Mouse (Mus musculus): ENCODE data around the gene Smurf1.
A peak's percentile ranks its signal among the peaks of the same experiment; 100 is the strongest.

Smurf1 gene

DNA sequence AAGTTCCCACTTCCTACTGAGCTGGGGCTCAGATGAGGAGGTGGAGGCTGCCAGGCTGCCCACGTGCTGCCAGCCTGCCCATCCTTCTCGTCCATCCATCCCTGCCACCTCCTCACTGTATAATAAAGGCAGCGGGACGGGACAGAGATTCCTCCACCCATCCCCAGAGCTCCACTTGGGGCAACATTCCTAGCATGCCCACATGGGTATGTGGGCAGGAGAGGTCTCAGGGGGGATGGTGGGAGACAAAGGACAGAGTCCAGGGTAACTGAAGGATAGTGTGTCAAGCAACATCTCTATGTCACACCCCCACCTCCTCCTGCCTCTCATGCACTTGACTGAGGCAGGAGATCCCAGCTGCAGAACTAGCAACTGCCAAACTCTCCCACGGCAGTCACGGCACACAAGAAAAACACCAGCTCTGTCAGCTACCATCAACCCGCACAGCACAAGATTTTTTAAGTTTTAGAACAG, 51.2 kb downstream of the Smurf1 start:
- no peak for DNase-seq (ENCODE audit: low spot score)

DNA sequence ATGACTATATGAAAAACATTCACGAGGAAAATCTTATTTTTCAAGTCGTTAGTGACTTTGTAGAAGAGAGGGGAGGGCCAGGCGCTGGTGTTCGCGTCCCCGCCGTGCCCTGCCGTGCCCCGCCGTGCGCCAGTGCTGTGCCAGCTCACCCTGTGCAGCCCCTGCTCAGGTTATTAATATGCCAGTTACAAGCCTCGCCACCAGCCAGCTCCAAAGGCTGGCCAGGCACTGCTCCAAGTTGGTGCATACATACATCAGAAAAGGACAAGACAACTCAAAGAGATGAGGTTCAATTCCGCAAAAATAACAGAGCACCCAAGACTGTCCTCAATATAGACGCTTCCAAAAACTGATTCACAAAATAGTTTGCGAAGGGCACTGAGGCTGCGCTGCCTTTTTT, 51.7 kb downstream of the Smurf1 start:
- DNase-seq (ENCODE audit: low spot score), result no peak

GRCm38 (mm10) chr5:144913361-144913760, 52.3 kb downstream of the Smurf1 start:
- no peak for DNase-seq (ENCODE audit: low spot score)

DNA sequence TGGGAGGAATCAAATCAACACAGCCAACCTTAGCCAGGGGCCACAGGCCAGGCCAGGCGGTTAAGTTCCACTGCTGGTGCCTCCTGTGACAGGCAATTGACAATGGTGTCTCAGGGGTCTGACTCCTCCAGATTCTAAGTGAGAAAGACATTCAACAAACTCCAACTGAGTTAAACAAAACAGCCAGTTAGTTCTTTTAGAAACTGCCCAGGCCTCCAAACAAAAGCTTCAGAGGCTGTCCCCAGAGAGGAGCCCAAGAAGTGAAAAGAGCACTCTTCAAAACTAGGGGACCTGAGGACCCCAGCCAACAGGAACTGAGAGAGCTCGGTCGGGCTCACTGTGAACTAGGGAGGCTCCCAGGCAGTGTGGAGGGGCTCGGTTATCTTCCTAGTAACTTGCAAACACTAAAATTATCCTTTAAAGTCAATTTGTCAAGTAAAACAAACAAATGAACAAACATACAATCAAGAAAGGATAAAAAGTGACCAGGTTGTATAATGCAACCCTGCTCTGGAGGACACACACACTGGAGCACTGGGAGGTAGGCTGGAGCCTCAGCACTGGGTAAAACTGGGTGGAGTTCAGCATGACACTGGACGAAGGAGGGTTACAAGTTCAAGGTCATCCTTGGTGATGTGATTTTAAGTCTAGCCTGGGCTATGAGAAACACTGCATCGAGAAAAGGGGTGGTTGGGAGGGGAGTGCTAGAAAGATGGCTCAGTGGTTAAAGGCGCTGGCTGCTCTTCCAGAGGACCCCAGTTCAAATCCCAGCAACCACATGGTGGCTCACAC, 52.9 kb downstream of the Smurf1 start:
- no peak for DNase-seq (ENCODE audit: low spot score)

GRCm38 (mm10) chr5:144909521-144909920, 56.1 kb downstream of the Smurf1 start:
- no peak for DNase-seq (ENCODE audit: low spot score)

DNA sequence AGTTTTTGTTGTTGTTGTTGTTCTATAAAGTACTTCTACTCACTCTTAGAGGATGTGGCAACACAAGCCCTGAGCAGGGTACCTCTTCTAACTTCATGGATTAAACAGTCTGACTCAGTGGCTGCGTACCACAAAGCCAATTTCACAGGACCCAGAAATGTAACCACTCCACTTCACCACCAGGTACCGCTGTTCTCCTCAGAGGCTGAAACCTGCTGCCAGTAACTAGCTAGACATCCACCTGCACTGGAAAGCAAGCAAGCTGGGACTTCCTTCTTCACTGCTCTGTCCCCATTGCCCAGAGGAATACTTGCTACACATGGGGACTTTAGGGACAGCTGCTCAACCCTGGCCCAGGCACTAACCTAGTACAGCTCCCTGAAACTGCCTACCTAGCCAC, 58.1 kb downstream of the Smurf1 start:
- DNase-seq (ENCODE audit: low spot score), result peak; percentile 46

DNA sequence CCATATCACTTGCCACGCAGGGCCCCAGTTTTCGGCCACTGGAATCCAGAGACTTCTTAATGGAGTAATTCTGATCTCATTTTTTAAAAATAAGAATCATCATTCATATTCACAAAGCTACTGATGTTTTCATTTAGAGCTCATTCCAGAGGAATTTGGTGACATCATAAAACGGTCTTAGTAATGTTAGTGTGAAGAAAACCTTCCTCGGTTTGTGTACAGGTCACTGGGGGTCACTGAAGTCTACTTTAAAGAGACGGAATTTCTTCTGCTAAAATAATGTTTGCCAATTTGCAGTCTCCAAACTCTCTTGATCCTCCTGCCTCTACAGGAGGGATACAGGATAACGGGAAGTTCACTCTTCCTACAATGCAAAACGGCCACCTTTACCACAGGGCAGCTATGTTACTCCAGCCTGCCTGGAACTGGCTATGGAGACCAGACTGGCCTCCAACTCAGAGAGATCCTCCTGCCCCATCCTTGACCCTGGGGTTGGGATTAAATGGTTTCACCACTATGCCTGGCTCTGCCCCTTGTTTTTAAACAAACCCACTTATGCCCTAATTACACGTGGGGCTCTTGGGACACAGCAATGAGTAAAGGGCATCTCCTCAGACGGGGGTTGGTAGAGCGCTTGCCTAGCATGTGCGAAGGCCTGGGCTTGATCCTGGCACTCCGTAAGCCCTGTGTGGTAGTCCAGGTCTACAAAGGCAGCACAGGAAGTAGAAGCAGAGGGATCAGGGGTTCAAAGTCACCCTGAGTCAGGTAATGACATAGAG, 61.1 kb downstream of the Smurf1 start:
- DNase-seq (ENCODE audit: low spot score), result no peak

DNA sequence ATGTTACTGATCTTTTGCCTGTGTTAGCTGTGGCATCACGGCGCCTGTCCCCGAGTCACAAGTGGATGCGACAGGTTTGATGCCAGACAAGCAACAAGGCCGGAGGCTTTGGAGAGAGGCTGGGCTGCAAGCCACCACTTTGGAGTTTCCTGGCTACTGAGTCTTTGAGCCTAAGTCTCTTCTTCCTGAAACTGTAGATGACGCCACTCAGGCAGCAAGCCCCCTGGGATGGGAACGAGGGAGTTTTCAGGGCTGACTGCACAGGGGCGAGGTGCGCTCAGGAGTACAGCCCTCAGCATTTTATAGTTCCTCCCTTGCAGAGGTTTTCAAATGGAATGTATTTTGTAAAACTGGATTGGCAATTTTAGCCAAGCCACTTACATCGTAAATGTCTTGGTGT, 63.9 kb downstream of the Smurf1 start:
- DNase-seq (ENCODE audit: low spot score), result no peak

- no peak for DNase-seq (ENCODE audit: low spot score)
These were observed 64.6 kb downstream of the Smurf1 start for GRCm38 (mm10) chr5:144901035-144901434.

DNA sequence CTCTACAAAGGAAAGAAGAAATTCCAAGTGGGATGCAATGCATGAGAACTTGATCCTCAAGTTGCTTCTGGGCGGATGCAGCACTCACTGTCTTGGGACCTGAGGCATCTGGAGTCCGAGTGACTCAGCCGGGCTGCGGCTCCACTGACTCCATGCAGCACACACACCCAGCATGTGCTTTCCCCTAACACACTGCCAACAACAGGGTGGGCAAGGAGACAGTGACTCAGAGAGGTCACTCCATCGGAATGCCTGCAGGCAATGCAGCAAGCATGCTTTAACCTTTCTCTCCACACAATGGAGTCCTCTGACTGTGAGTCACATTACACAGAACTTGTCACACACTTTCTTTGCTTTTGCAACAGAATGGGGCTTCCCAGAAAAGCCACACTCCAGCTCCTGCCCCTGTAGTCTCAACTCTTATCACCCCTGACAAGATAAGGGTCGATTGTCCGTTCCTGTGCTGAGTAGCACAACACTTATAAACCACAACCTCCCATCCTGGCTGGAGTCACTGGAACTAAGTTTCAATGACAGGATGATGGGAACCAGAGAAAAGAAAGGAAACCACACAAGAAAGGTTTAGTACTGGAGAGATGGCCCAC, 67.1 kb downstream of the Smurf1 start:
- no peak for DNase-seq (ENCODE audit: low spot score)

GRCm38 (mm10) chr5:144897881-144898280, 67.8 kb downstream of the Smurf1 start:
- DNase-seq (ENCODE audit: low spot score), result no peak

DNA sequence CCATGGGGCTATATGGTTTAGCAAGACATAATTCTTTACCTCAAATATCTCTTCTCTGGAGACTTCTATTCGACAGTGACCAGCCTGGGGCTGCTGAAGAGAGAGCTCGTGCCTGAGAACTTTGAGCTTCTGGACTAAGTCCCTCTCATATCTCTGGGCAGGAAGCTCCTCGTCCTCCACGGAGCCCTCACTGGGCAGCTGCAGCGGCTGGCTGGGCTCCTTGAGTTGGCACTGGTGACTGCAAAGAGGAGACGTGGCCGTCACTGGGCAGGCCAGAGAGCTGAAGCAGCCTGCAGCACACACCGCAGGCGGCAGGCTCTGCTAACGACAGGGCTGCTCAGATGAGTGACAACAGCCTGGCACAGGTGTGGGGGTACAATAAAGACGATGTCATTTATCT, 74.4 kb downstream of the Smurf1 start:
- no peak for DNase-seq (ENCODE audit: low spot score)

GRCm38 (mm10) chr5:144885968-144886650, 79.5 kb downstream of the Smurf1 start:
- DNase-seq (ENCODE audit: low spot score), result no peak

- DNase-seq (ENCODE audit: low spot score), result peak; percentile 22
These were observed 80.9 kb downstream of the Smurf1 start for GRCm38 (mm10) chr5:144884629-144885217.

- DNase-seq (ENCODE audit: low spot score), result no peak
These were observed 83.8 kb downstream of the Smurf1 start for GRCm38 (mm10) chr5:144881670-144882399.

GRCm38 (mm10) chr5:144877021-144877420, 88.6 kb downstream of the Smurf1 start:
- DNase-seq (ENCODE audit: low spot score), result no peak

- peak; percentile 50 for DNase-seq (ENCODE audit: low spot score)
These were observed 89.8 kb downstream of the Smurf1 start for GRCm38 (mm10) chr5:144875892-144876291.

GRCm38 (mm10) chr5:144875227-144875626, 90.4 kb downstream of the Smurf1 start:
- DNase-seq (ENCODE audit: low spot score), result no peak

- DNase-seq (ENCODE audit: low spot score), result no peak
These were observed 92.8 kb downstream of the Smurf1 start for GRCm38 (mm10) chr5:144872867-144873266.

- DNase-seq (ENCODE audit: low spot score), result no peak
These were observed 93.3 kb downstream of the Smurf1 start for GRCm38 (mm10) chr5:144872326-144872725.

DNA sequence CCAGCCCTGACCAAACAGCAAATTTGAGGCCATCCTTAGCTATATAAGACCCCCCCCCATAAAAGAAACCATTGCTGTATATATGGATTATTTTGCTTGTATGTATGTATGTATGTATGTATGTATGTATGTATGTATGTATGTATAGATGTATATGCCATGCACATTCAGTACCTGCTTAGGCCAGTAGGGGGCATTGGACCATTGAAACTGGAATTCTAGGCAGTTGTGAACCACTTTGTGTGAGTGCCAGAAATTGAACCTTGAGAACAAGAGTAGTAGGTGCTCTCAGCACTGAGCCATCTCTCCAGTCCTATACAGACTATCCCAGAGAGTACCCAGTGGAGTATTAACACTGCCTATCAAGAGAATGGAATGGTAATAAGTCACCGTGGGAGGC, 93.9 kb downstream of the Smurf1 start:
- no peak for DNase-seq (ENCODE audit: low spot score)
